Mouse (Mus musculus): ENCODE measurements at regions not wholly inside any gene's neighbourhood (a gene's known extent, or its start where the extent isn't known, plus 50 kb on each side); places are given as distances from the start of the nearest gene placed in this dataset.
"Not testable (repeated sequence)": the region's sequence is repeated elsewhere in the genome, so short reads cannot be mapped to it uniquely, and the experiment has no call there.

GRCm38 (mm10) chr7:60492028-60492995, 352.3 kb upstream of the Snrpn start:
- peak; percentile 22 for DNase-seq

- not testable (repeated sequence) for DNase-seq
Measured at GRCm38 (mm10) chr7:60487839-60488454, 347.9 kb upstream of the Snrpn start.

- DNase-seq, result not testable (repeated sequence)
Measured at GRCm38 (mm10) chr7:60450074-60450603, 310.1 kb upstream of the Snrpn start.

GRCm38 (mm10) chr7:60449239-60450073, 309.4 kb upstream of the Snrpn start:
- not testable (repeated sequence) for DNase-seq

- DNase-seq, result no peak
Measured at GRCm38 (mm10) chr7:60438781-60439180, 298.8 kb upstream of the Snrpn start.

- DNase-seq, result peak; percentile 65
Measured at GRCm38 (mm10) chr7:60391011-60391863, 251.2 kb upstream of the Snrpn start.

GRCm38 (mm10) chr7:60386957-60387356, 246.9 kb upstream of the Snrpn start:
- not testable (repeated sequence) for DNase-seq

- DNase-seq, result not testable (repeated sequence)
Measured at GRCm38 (mm10) chr7:60374001-60374400, 234.0 kb upstream of the Snrpn start.

- DNase-seq, result not testable (repeated sequence)
Measured at GRCm38 (mm10) chr7:60352206-60352605, 212.2 kb upstream of the Snrpn start.
